Mouse (Mus musculus) adrenal gland, adult 2 months (tissue): ENCODE data around the gene Lix1l. TPM values are rescaled to one million over a fixed set of nuclear protein-coding genes. Genes with fewer than 3 reads are reported as not detected.

ENCODE experiments used
- DNase-seq: peaks from one replicate; pipeline ENCODE4 v3.0.0; 2021
- polyA plus RNA-seq: library from polyadenylated mRNA; depleted of rRNA; stranded (reverse); fragments of >200 nt; gene quantifications from 2 replicates; pipeline ENCODE4 v1.2.3, GENCODE M21; 2012; rRNA removed
- total RNA-seq, 2 experiments: library from RNA; stranded (reverse); gene quantifications; 2 replicates each; pipeline ENCODE4 v1.2.3; 2021

Gene Lix1l
- total and polyA plus RNA-seq, 3 experiments, result 21.1 to 46.4 (median 31.2) TPM

- no peak for DNase-seq
Measured at GRCm38 (mm10) chr3:96675690-96676089, 74.7 kb downstream of the Lix1l start.

Other genes starting within 250 kb of the Lix1l start
- gene BC107364, start 148.8 kb upstream of the Lix1l start, total RNA-seq, result not detected
- gene BC107364, start 148.8 kb upstream of the Lix1l start, polyA plus RNA-seq, result not detected in 2 replicates
- under 1 TPM in 1 of 2 experiments, not detected in 1; 0.23 TPM for gene Hfe2, start 76.0 kb upstream of the Lix1l start, total RNA-seq
- 0.11 and 0.31 TPM in 2 replicates for gene Hfe2, start 76.0 kb upstream of the Lix1l start, polyA plus RNA-seq
- 100 to 1,000 TPM; 421 to 430 TPM for gene Txnip, start 43.2 kb upstream of the Lix1l start, total RNA-seq
- gene Txnip, start 43.2 kb upstream of the Lix1l start, polyA plus RNA-seq, result 390 and 481 TPM in 2 replicates
- not detected for gene Gm16253, start 24.2 kb upstream of the Lix1l start, total RNA-seq
- gene Gm16253, start 24.2 kb upstream of the Lix1l start, polyA plus RNA-seq, result not detected in 2 replicates
- 10 to 100 TPM; 32.5 to 38.5 TPM for gene Polr3gl, start 7.0 kb upstream of the Lix1l start, total RNA-seq
- 19.9 and 21.4 TPM in 2 replicates for gene Polr3gl, start 7.0 kb upstream of the Lix1l start, polyA plus RNA-seq
- gene Ankrd34a, start 4.5 kb upstream of the Lix1l start, total RNA-seq, result 1 to 10 TPM in 1 of 2 experiments, under 1 TPM in 1; 0.75 to 2.3 TPM
- 1.8 and 2.0 TPM in 2 replicates for gene Ankrd34a, start 4.5 kb upstream of the Lix1l start, polyA plus RNA-seq
- 10 to 100 TPM; 69.2 to 85.3 TPM for gene Rbm8a, start 28.8 kb downstream of the Lix1l start, total RNA-seq
- gene Rbm8a, start 28.8 kb downstream of the Lix1l start, polyA plus RNA-seq, result 1.3 and 2.3 TPM in 2 replicates
- 10 to 100 TPM; 42.3 to 48.4 TPM for gene Pex11b, start 34.2 kb downstream of the Lix1l start, total RNA-seq
- 31.8 and 32.6 TPM in 2 replicates for gene Pex11b, start 34.2 kb downstream of the Lix1l start, polyA plus RNA-seq
- gene Gm42957, start 34.3 kb downstream of the Lix1l start, total RNA-seq, result under 1 TPM; 0.21 to 0.35 TPM
- gene Gm42957, start 34.3 kb downstream of the Lix1l start, polyA plus RNA-seq, result 0.02 TPM in 1 of 2 replicates, not detected in the other
- gene Itga10, start 44.4 kb downstream of the Lix1l start, total RNA-seq, result 1 to 10 TPM; 1.3 to 1.9 TPM
- gene Itga10, start 44.4 kb downstream of the Lix1l start, polyA plus RNA-seq, result 1.3 and 1.6 TPM in 2 replicates
- gene Ankrd35, start 69.0 kb downstream of the Lix1l start, total RNA-seq, result 1 to 10 TPM; 3.0 to 4.6 TPM
- 1.5 and 3.3 TPM in 2 replicates for gene Ankrd35, start 69.0 kb downstream of the Lix1l start, polyA plus RNA-seq
- gene Pias3, start 95.2 kb downstream of the Lix1l start, total RNA-seq, result 10 to 100 TPM; 20.3 to 24.5 TPM
- gene Pias3, start 95.2 kb downstream of the Lix1l start, polyA plus RNA-seq, result 38.9 and 43.9 TPM in 2 replicates
- 1 to 10 TPM in 1 of 2 experiments, under 1 TPM in 1; 0.95 to 1.1 TPM for gene Nudt17, start 107.4 kb downstream of the Lix1l start, total RNA-seq
- gene Nudt17, start 107.4 kb downstream of the Lix1l start, polyA plus RNA-seq, result 2.3 and 2.5 TPM in 2 replicates
- gene Polr3c, start 126.5 kb downstream of the Lix1l start, total RNA-seq, result 10 to 100 TPM; 28.9 to 32.8 TPM
- 14.1 and 19.9 TPM in 2 replicates for gene Polr3c, start 126.5 kb downstream of the Lix1l start, polyA plus RNA-seq
- 10 to 100 TPM; 39.4 to 46.5 TPM for gene Rnf115, start 126.5 kb downstream of the Lix1l start, total RNA-seq
- 9.9 and 12.5 TPM in 2 replicates for gene Rnf115, start 126.5 kb downstream of the Lix1l start, polyA plus RNA-seq
- gene Pdzk1, start 228.1 kb downstream of the Lix1l start, total RNA-seq, result under 1 TPM; 0.26 to 0.35 TPM
- not detected in 2 replicates for gene Pdzk1, start 228.1 kb downstream of the Lix1l start, polyA plus RNA-seq
- gene Cd160, start 228.2 kb downstream of the Lix1l start, total RNA-seq, result not detected
- gene Cd160, start 228.2 kb downstream of the Lix1l start, polyA plus RNA-seq, result 0.18 TPM in 1 of 2 replicates, not detected in the other